Mouse (Mus musculus) left cerebral cortex, adult 9 months (tissue): ENCODE measurements around the gene Macrod2.

Experiments used
- DNase-seq, 2 experiments: peaks; one replicate each; pipeline ENCODE4 v3.0.0; 2022; ENCODE audit warnings: low spot score in 2 of 2

Macrod2 gene

GRCm38 (mm10) chr2:141618257-141618656 is 1223.1 kb downstream of the Macrod2 start:
- peak in 1 of 2 experiments; percentile 17 for DNase-seq

GRCm38 (mm10) chr2:141664051-141664450 is 1268.9 kb downstream of the Macrod2 start:
- no peak for DNase-seq

GRCm38 (mm10) chr2:141672814-141673213 is 1277.7 kb downstream of the Macrod2 start:
- no peak for DNase-seq

GRCm38 (mm10) chr2:141673405-141673804 is 1278.3 kb downstream of the Macrod2 start:
- no peak for DNase-seq

- DNase-seq, result no peak
Observed at GRCm38 (mm10) chr2:141697541-141697940, 1302.4 kb downstream of the Macrod2 start.

GRCm38 (mm10) chr2:141698320-141698719 is 1303.2 kb downstream of the Macrod2 start:
- DNase-seq, result peak in 1 of 2 experiments; percentile 23

- DNase-seq, result no peak
Observed at GRCm38 (mm10) chr2:141700759-141701452, 1305.8 kb downstream of the Macrod2 start.

GRCm38 (mm10) chr2:141711785-141712184 is 1316.7 kb downstream of the Macrod2 start:
- DNase-seq, result no peak

GRCm38 (mm10) chr2:141712265-141712664 is 1317.2 kb downstream of the Macrod2 start:
- no peak for DNase-seq

GRCm38 (mm10) chr2:141715061-141715460 is 1320.0 kb downstream of the Macrod2 start:
- DNase-seq, result no peak

GRCm38 (mm10) chr2:141722531-141722930 is 1327.4 kb downstream of the Macrod2 start:
- no peak for DNase-seq

- DNase-seq, result no peak
Observed at GRCm38 (mm10) chr2:141728998-141729397, 1333.9 kb downstream of the Macrod2 start.

GRCm38 (mm10) chr2:141736685-141737456 is 1341.8 kb downstream of the Macrod2 start:
- peak; percentile 11 to 30 for DNase-seq

- DNase-seq, result no peak
Observed at GRCm38 (mm10) chr2:141738702-141739101, 1343.6 kb downstream of the Macrod2 start.

- DNase-seq, result no peak
Observed at GRCm38 (mm10) chr2:141740318-141740717, 1345.2 kb downstream of the Macrod2 start.

GRCm38 (mm10) chr2:141800236-141800635 is 1405.1 kb downstream of the Macrod2 start:
- DNase-seq, result no peak

- DNase-seq, result no peak
Observed at GRCm38 (mm10) chr2:141800909-141801308, 1405.8 kb downstream of the Macrod2 start.

- DNase-seq, result no peak
Observed at GRCm38 (mm10) chr2:141816266-141816665, 1421.2 kb downstream of the Macrod2 start.

GRCm38 (mm10) chr2:141817546-141818180 is 1422.6 kb downstream of the Macrod2 start:
- DNase-seq, result no peak

GRCm38 (mm10) chr2:141820795-141821194 is 1425.7 kb downstream of the Macrod2 start:
- DNase-seq, result no peak

- no peak for DNase-seq
Observed at GRCm38 (mm10) chr2:141825606-141826495, 1430.7 kb downstream of the Macrod2 start.
